Mouse (Mus musculus) cerebellum, adult 8-10 months (tissue): ENCODE data around the gene Anapc16.
"Not testable (repeated sequence)": the region's sequence is repeated elsewhere in the genome, so short reads cannot be mapped to it uniquely, and the experiment has no call there.

Source experiments
- DNase-seq: peaks from one replicate; pipeline ENCODE4 v3.0.0; 2022

The Anapc16 gene

GRCm38 (mm10) chr10:60002673-60003212 lies at the start of gene Anapc16, which contains the start of gene Ascc1:
Anapc16 (minus strand) TSS chr10:60003135.
Ascc1 (plus strand) TSS chr10:60002805.
- DNase-seq = peak; percentile 97

DNA sequence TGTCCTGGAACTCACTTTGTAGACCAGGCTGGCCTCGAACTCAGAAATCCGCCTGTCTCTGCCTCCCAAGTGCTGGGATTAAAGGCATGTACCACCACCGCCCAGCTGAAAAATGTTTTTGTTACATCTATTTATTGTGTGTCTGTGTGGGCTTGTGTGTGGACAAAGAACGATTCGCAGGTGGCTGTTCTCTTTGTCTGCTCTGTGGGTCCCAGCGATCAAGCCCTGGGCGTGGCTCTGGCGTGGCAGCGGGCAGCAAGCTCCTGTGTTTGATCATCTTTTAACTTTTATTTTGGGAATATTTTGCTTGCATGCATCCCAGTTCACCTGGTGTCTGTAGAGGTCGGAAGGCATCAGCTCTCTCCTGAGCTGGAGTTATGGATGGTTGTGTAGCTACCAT lies 47.6 kb upstream of the Anapc16 start:
- DNase-seq = no peak

- DNase-seq = no peak
These were observed 43.8 kb upstream of the Anapc16 start for GRCm38 (mm10) chr10:60046696-60047095.

- no peak for DNase-seq
These were observed 39.5 kb upstream of the Anapc16 start for GRCm38 (mm10) chr10:60042350-60042922.

DNA sequence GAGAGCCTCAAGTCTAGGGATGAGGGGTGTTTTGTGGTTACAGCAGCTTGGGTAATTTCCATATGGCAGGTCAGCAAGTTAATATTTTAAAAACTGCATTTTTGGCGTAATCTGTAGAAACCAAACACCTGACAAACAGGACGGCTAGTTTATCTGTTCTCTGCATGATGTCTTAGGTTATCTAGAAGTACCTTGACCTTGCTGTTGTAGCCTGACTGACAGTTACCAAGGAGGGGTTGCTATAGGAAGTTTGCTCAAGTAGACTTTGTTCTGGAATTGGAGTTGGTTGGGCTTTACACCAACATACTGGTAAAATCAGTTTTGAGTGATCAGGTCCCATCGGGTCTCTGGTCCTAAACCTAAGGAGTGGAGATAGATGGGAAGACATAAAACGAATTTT lies 32.8 kb upstream of the Anapc16 start:
- no peak for DNase-seq

DNA sequence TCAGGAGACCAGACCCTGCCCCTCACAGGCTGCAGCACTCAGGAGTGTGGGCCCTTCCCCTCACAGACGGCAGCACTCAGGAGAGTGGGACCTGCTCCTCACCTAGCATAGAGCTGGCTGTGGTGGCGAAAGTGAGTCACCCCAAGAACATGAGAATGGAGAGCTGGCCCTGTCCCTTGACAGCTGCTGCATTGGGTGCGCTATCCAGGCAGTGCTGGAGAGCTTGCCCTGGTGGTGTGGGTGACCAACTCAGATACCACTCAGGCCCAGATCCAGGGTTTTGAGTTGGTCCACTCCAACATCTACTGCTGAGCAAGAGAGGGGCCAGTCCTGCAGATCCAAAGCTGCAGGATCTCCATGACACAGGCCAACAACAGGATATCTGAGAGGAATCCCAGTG lies 31.7 kb upstream of the Anapc16 start:
- no peak for DNase-seq

- no peak for DNase-seq
These were observed 30.1 kb upstream of the Anapc16 start for GRCm38 (mm10) chr10:60033064-60033463.

- no peak for DNase-seq
These were observed 29.7 kb upstream of the Anapc16 start for GRCm38 (mm10) chr10:60032622-60033021.

DNA sequence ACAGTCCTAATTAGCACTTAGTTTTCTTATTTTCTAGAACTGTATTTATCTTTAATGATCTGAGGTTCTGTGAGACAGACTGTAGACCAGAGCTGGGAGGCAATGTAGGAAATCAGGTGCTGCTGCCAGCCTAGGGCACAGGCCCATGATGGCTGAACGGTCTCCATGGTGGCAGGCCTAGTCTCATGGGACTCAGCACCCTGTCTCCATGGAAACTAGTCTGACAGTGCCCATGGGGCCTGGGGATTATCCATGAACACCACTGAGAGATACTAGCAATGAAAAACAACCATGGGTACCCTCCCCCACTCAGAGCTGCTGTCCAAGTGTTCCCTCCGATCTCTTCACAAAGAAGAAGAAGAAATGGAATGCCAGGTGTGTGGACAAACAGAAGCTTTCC lies 29.1 kb upstream of the Anapc16 start:
- no peak for DNase-seq

DNA sequence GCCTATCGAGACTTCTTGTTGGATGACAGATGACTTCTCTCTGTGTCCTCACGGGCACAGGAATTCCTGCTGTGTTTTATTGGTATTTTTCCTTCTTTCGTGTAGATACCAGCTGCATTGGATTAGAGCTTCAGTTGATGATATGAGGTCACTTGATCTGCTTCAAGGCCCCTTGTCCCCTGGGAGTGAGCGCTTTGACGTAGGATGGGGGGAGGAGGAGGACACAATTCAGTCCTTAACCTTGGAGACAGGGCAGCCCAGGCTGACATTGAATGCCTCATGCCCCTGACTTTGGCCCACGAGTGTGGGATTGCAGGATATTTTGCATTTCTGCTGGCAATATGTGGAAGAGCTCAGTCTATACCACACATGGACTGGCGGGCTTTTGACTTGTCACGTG lies 28.6 kb upstream of the Anapc16 start:
- no peak for DNase-seq

- DNase-seq = no peak
These were observed 26.5 kb upstream of the Anapc16 start for GRCm38 (mm10) chr10:60029387-60029786.

- DNase-seq = no peak
These were observed 26.0 kb upstream of the Anapc16 start for GRCm38 (mm10) chr10:60028979-60029378.

DNA sequence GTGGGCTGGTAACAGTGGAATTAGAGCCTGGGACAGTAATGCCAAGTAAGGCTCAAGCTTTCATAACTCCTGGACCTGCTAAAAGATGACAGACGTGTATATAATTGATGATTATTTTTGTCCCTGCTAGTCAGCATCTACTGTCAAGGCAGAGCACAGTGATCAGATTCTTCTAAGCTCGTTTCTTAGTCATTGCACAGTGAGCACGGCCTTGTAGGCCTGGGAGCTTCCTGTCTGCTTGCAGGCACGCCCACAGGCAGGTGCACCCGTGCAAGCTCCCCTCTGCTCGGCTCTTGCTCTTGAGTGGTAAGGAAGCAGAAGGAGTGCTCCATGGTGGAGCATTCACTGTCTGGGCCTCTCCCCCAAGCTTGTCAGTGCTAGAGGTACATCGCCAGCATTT lies 25.2 kb upstream of the Anapc16 start:
- DNase-seq = no peak

DNA sequence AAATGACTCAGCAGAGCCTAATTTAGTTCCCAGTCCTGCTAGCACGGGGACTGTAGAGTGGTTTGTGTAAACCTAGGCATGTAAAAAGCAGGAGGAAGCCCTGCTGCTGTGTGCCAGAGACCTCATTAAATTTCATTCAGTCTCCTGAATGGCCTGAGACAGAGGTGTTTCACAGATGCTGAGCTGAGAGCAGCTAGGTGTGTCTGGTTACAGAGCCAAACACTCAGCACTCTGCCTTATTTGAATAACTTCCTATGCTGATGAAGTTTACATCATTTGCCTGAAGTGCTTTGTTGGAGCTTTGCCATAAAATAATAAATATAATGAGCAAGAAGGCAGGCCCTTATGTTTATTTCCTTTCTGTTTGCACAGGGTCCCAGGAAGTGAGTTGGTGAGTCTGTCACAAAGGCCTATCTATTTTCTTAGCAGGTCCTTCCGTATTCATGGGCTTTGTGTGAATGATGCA lies 24.7 kb upstream of the Anapc16 start:
- no peak for DNase-seq

DNA sequence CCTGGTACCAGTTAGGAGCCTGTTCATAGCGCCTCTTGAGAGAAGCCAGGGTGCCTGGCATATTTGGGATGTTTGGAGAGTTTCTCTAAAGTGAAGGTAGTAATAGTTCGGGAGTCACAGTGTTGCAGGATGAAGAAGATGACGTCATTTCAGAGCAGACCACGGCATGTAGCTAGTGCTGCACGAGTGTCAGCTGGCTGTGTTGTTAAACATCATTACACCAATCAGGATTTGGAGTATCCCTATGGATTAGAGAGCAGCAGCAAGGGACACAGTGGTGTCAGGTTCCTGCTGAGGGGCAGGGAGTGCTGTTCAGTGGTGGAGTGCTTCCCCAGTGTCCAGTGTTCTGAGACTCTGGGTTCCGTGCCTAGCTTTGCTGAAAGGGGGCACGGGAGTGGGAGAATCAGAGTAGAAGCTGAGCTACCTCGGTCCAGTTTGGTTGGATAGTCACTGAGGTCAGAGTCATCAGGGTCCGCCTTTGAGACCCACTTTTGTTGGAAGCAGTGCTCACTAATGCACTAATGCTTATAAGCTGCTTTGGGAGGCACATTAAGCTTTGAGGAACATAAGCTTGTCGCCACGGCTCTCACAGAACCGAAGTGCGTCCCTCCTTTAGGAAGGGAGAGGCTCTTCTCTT lies 23.9 kb upstream of the Anapc16 start:
- no peak for DNase-seq

GRCm38 (mm10) chr10:60023751-60024150 lies 20.8 kb upstream of the Anapc16 start:
- DNase-seq = no peak

GRCm38 (mm10) chr10:60019299-60019698 lies 16.4 kb upstream of the Anapc16 start:
- no peak for DNase-seq

- no peak for DNase-seq
These were observed 13.3 kb upstream of the Anapc16 start for GRCm38 (mm10) chr10:60016223-60016622.

- DNase-seq = no peak
These were observed 6.2 kb upstream of the Anapc16 start for GRCm38 (mm10) chr10:60009115-60009514.

DNA sequence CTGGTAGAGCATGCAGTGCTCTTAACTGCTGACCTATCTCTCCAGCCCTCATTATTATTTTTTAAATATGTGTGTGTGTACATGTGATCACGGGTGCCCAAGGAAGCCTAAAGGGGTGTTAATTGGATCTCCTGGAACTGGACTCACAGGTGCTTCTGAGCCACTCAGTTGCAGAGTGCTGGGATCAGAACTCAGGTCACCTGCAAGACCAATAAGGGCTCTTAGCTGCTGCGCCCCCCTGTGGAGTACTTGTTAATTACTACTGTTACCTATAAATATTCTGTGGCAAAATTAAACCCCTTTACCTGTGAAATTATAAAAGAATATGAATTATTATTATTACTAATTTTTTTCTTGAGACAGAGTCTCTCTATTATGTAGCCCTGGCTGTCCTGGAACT lies 2.3 kb upstream of the Anapc16 start:
- DNase-seq = no peak

DNA sequence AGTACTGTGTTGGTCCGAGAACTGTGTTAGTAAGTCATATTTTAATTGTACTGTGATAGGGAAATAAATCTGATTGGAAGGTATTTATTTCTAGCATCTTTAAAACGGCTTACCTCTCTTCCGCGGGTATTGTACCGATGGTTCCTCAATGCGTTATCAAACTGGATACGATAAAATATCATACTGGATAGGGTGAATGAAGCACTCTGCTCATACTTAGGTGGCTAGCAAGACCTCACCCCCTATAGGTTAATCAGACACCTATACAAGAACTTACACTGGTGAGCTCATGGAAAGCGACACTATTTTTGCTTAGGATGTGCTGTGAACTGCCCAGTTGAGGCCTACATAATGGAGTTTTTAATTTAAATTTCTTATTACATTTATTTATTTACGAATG lies 912 bp upstream of the Anapc16 start:
- DNase-seq = no peak

GRCm38 (mm10) chr10:60003213-60003752 lies 348 bp upstream of the Anapc16 start:
- no peak for DNase-seq

DNA sequence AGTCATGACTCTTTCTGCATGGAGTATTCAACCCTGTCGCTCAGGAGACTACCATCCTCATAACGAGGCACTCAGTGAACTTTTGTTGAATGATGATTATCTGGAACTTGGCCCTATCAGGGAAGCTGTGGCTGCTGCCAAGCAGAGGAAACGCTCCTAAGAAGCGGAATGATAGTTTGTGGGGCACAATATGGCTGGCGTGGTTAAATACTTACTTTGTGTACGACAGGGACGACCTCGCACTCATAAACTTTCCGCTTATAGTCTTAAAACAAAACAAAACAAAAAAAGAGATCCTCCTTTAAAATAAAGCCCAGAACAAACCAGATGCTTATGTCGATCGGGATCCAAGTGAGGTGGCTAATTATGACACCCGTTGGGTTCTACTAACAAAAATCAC lies 732 bp downstream of the Anapc16 start:
- no peak for DNase-seq

DNA sequence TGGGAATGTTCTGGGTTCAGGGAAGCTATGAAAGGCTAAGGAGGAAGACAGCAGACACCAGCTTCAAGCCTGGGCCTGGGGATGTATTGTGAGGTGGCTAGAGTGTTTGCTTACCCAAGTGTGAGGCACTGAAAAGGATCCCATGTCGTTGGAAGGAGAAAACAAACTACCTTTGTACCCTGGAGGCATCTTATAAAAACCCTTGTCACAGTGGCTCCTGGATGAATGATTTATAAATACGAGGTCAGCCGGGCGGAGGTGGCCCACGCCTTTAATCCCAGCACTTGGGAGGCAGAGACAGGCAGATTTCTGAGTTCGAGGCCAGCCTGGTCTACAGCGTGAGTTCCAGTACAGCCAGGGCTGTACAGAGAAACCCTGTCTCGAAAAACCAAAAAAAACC lies 1.3 kb downstream of the Anapc16 start:
- not testable (repeated sequence) for DNase-seq
